Mouse (Mus musculus) liver, adult 2 months (tissue): Measurements from ENCODE around the gene Fam53b.

Experiments used
- CTCF ChIP-seq: fragments of 200-500 bp; IDR thresholded peaks from 2 replicates; pipeline ENCODE4 v1.5.1; 2011; ENCODE audit warnings: low read depth, low read length, control low read depth
- POLR2A ChIP-seq: fragments of 200-500 bp; IDR thresholded peaks from 2 replicates; pipeline ENCODE4 v1.6.1; 2011; ENCODE audit warnings: low read length, control low read depth; ENCODE audit not compliant: insufficient read depth; ENCODE audit errors: extremely low read depth

DNA sequence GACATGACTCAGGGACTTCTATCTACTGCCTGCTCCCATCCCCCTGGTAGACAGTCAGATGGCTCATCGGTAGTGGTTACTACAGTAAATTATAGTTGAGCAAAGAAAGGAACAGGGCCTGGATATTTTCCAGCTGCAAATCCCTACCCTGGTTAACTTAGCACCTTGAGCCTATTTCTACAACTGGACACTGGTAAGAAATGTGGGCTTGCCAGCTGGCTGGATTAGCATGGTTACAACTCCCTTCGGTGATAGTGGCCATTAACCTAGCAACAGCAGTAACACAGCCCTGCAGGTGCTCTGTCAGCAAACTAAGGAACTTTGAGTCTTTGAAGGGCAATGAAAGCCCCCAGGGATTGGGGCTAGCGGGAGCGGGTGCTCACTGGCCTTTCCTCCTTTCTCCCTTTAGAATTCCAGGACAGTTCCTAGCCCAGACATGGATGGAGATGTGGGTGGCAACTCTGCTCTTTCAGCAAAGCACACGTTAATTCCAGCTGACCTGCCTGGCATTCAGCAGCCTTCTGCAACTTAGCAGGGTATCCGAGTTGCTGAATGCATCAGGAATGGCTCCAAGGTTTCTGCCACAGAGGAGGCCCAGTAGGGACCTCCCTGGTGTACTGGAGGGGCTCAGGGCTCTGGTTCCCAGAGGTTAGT is 81.4 kb downstream of the Fam53b start:
- TF ChIP-seq POLR2A (no peak), CTCF (no peak)
